Comparison of ENCODE assay signal across 13 mouse cellular contexts in genomic region chr17:58923901-58924476, GRCm38 (mm10).
DNase-seq lines count a peak whose midpoint lies in the region; ATAC-seq and TF ChIP-seq lines count a peak whose summit lies in the region.
"Had no signal": no experiment of that assay in that cellular context is flagged by ENCODE, and none has a peak within 500 bp of the region (broad histone marks: within the 10 kb centered on the region; RNA-seq: fewer than 3 reads in every experiment).

No protein-coding gene starts in this region.

- H3K4me1 ChIP-seq in kidney, embryonic 15.5 days: 0 out of 2 replicates have a peak, but pooled peaks cover 4% of the 10 kb centered on the region
- peaks cover 39% of the 10 kb centered on the region for H3K4me1 ChIP-seq in liver, embryonic 13.5 days (replicated peaks)
- peaks cover 16% of the 10 kb centered on the region for H3K4me1 ChIP-seq in neural tube, embryonic 13.5 days (replicated peaks)
- no peaks in the 10 kb centered on the region for H3K4me1 ChIP-seq in thymus, adult 2 months (replicated peaks; ENCODE audit: control insufficient read depth, insufficient read depth, low read length)

- ATAC-seq in kidney, embryonic 15.5 days (replicated peaks; ENCODE audit: low FRiP score): peak; percentile 74; the same call in 1 of the 2 replicates
- peak; percentile 19; the same call in 1 of the 2 replicates for ATAC-seq in liver, embryonic 13.5 days (ENCODE audit: low read depth)
- 0 out of 2 replicates have a peak, but pooled peaks have one; percentile 56 for ATAC-seq in neural tube, embryonic 13.5 days (ENCODE audit: low read depth)

- no peak overlapping the region for H3K9ac ChIP-seq in kidney, embryonic 15.5 days
- no peak overlapping the region for H3K9ac ChIP-seq in liver, embryonic 13.5 days
- H3K9ac ChIP-seq in neural tube, embryonic 13.5 days: no peak overlapping the region

- H3K4me2 ChIP-seq in kidney, embryonic 15.5 days: peak overlapping the region; percentile 32; the same call in 1 of the 2 replicates
- peak overlapping the region; percentile 51 for H3K4me2 ChIP-seq in liver, embryonic 13.5 days
- peak overlapping the region; percentile 26; the same call in 1 of the 2 replicates for H3K4me2 ChIP-seq in neural tube, embryonic 13.5 days

- H3K4me3 ChIP-seq in kidney, embryonic 15.5 days (replicated peaks): no peak overlapping the region
- H3K4me3 ChIP-seq in liver, embryonic 13.5 days (replicated peaks): no peak overlapping the region
- H3K4me3 ChIP-seq in neural tube, embryonic 13.5 days: no peak overlapping the region
- H3K4me3 ChIP-seq in thymus, adult 2 months (ENCODE audit: control insufficient read depth, insufficient read depth, low read length): no peak overlapping the region
- H3K4me3 ChIP-seq: left cerebral cortex, adult 2 months had no signal

- no peak for TF ChIP-seq POLR2A in thymus, adult 2 months (IDR thresholded peaks at IDR 0.05; ENCODE audit: control insufficient read depth, extremely low read depth, insufficient read depth, low read length, poor library complexity)

- TF ChIP-seq CTCF in thymus, adult 2 months (IDR thresholded peaks at IDR 0.05; ENCODE audit: borderline replicate concordance, control insufficient read depth, extremely low read depth, insufficient read depth, low read length, poor library complexity): no peak

- DNase-seq in kidney, adult 11 months: no peak
- DNase-seq in embryo, embryonic 10.5 days (ENCODE audit: low spot score): peak; percentile 26
- DNase-seq in liver, embryonic 13.5 days: no peak
- DNase-seq in urinary bladder, postnatal 14 days (ENCODE audit: low spot score): no peak
- DNase-seq in layer of hippocampus, adult 8-10 months (ENCODE audit: low spot score in 2 of 2): no peak
- no peak for DNase-seq in thymus, adult 2 months
- DNase-seq: cerebellum, adult 11-12 months; gastrocnemius, postnatal 36 days; lung, postnatal 4 days had no signal

- WGBS in kidney, embryonic 15.5 days: 19% methylated on average over 11 of the region's 11 CpGs
- 26% methylated on average over 11 of the region's 11 CpGs for WGBS in liver, embryonic 13.5 days (ENCODE audit: insufficient replicate concordance)
- WGBS in neural tube, embryonic 13.5 days: 40% methylated on average over 11 of the region's 11 CpGs
- WGBS in thymus, adult 2 months: 39% methylated on average over 11 of the region's 11 CpGs

- H3K36me3 ChIP-seq in kidney, embryonic 15.5 days: no peaks in the 10 kb centered on the region
- no peaks in the 10 kb centered on the region for H3K36me3 ChIP-seq in liver, embryonic 13.5 days
- H3K36me3 ChIP-seq in neural tube, embryonic 13.5 days: no peaks in the 10 kb centered on the region
- H3K36me3 ChIP-seq in thymus, adult 2 months (ENCODE audit: control insufficient read depth, insufficient read depth, low read length): no peaks in the 10 kb centered on the region

- no peak overlapping the region for H3K27ac ChIP-seq in kidney, embryonic 15.5 days
- peak overlapping the region; percentile 86 for H3K27ac ChIP-seq in liver, embryonic 13.5 days
- H3K27ac ChIP-seq in neural tube, embryonic 13.5 days (replicated peaks): 0 out of 2 replicates have a peak overlapping the region, but pooled peaks have one; percentile 13
- no peak overlapping the region for H3K27ac ChIP-seq in thymus, adult 2 months (ENCODE audit: control insufficient read depth, insufficient read depth, low read length)
- H3K27ac ChIP-seq: left cerebral cortex, adult 2 months had no signal

- H3K27me3 ChIP-seq in kidney, embryonic 15.5 days: no peaks in the 10 kb centered on the region
- H3K27me3 ChIP-seq in liver, embryonic 13.5 days: no peaks in the 10 kb centered on the region
- no peaks in the 10 kb centered on the region for H3K27me3 ChIP-seq in neural tube, embryonic 13.5 days
- H3K27me3 ChIP-seq in thymus, adult 2 months (ENCODE audit: control insufficient read depth, insufficient read depth, low read length): no peaks in the 10 kb centered on the region
- H3K27me3 ChIP-seq: CH12.LX had no signal

- H3K9me3 ChIP-seq in kidney, embryonic 15.5 days (replicated peaks): no peaks in the 10 kb centered on the region
- H3K9me3 ChIP-seq in liver, embryonic 13.5 days (replicated peaks): no peaks in the 10 kb centered on the region
- H3K9me3 ChIP-seq in neural tube, embryonic 13.5 days: no peaks in the 10 kb centered on the region

Comparison
In these comparisons a context has a peak if more than half of its experiments do, and no peak if none do; other contexts are left out.
1. ATAC-seq: peak in every context shown above with its lines; median percentile 74 in kidney, embryonic 15.5 days; 56 in neural tube, embryonic 13.5 days; 19 in liver, embryonic 13.5 days.
2. H3K27ac ChIP-seq: peak in liver, embryonic 13.5 days (single experiment) and neural tube, embryonic 13.5 days (single experiment); none in kidney, embryonic 15.5 days (single experiment) and thymus, adult 2 months (single experiment).
3. Peak in every context shown above with its lines, with median percentiles within 50 percentile points of each other: H3K4me2 ChIP-seq.